Mouse (Mus musculus) lung, postnatal 0 days (tissue): ENCODE data around the gene Nxpe4.

Source experiments
- CTCF ChIP-seq: IDR thresholded peaks from 2 replicates; pipeline ENCODE4 v1.5.1; 2016; ENCODE audit warnings: antibody characterized with exemption, mild to moderate bottlenecking
- EP300 ChIP-seq: IDR thresholded peaks from 2 replicates; pipeline ENCODE4 v1.6.1; 2016; ENCODE audit warnings: antibody characterized with exemption, mild to moderate bottlenecking, control low read depth

GRCm38 (mm10) chr9:48230706-48231105 is 68.9 kb downstream of the Nxpe4 start:
- no peak for TF ChIP-seq CTCF
- TF ChIP-seq EP300, result no peak
